Mouse (Mus musculus) Patski (cell line): ENCODE data around the gene Plekha1. TPM values are rescaled to one million over a fixed set of nuclear protein-coding genes. Genes with fewer than 3 reads are reported as not detected.

Experiments
- ATAC-seq: fragments of 100-300 bp; one replicate; pipeline ENCODE4 v1.8.0; 2021
- CTCF ChIA-PET: fragments of 350-600 bp; sonication (Branson Sonifier 250); formaldehyde crosslinking; loops from one replicate; lab custom pipeline; 2022; ENCODE audit warnings: inconsistent platforms; lab: Charles Lee
- POLR2A ChIA-PET: fragments of 350-600 bp; sonication (Branson Sonifier 250); formaldehyde crosslinking; loops from one replicate; lab custom pipeline; 2022; ENCODE audit warnings: antibody characterized with exemption, inconsistent platforms; lab: Charles Lee
- DNase-seq: peaks from one replicate; pipeline ENCODE4 v3.0.0-alpha.2; 2011; ENCODE audit warnings: low read depth, low spot score
- H3K27me3 ChIP-seq: fragments of 371-371 bp; one replicate; pipeline ENCODE4 v1.5.1; 2021
- CTCF ChIP-seq: fragments of 100-300 bp; IDR thresholded peaks from one replicate; pipeline ENCODE4 v1.5.1; 2021
- in situ Hi-C: fragments of 300-500 bp; cut with MboI; formaldehyde crosslinking; loops from 3 replicates; pipeline ENCODE4 v1.11.1; 2018; ENCODE audit warnings: low pct_unique_long_range_greater_than_20kb, mixed read lengths
- polyA plus RNA-seq: library from polyadenylated mRNA; unstranded; gene quantifications from one replicate; pipeline ENCODE4 v1.2.3, GENCODE M21; 2021

The Plekha1 gene
- polyA plus RNA-seq, 1 experiment from 2014 or later, result 90.0 TPM

GRCm38 (mm10) chr7:130935793-130936471 is 70.4 kb downstream of the Plekha1 start, which contains the start of gene Htra1:
TSS of gene Htra1 (plus strand) at chr7:130936111.
- DNase-seq (no peak), ATAC-seq (peak; percentile 3)
- in situ Hi-C loops, result loop anchor here (5.0 kb wide), 1 partner anchor 41 kb away; no protein-coding TSS in a partner anchor
- no peak for TF ChIP-seq CTCF
- POLR2A ChIA-PET, result interaction anchor here (1.8 kb wide), 1 partner anchor 12 kb away, joined by 6 read pairs; no protein-coding TSS in a partner anchor
- CTCF ChIA-PET, result no interaction called here
- H3K27me3 ChIP-seq, result no peaks in the 10 kb centered on the region

DNA sequence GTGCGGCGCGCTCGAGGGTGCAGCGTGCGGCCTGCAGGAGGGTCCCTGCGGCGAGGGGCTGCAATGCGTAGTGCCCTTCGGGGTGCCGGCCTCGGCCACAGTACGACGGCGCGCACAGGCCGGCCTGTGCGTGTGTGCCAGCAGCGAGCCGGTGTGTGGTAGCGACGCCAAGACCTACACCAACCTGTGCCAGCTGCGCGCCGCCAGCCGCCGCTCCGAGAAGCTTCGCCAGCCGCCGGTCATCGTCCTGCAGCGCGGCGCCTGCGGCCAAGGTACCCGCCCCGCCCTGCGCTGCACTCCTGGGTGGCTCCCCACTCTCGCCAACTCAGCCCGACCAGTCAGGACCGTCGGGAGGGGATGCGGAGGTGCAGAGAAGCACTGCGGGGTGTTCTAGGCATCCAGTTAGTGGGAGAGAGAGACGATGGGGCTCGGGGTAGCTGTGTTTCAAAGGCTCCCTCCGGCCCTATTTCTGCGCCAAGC is 71.0 kb downstream of the Plekha1 start:
- POLR2A ChIA-PET, result interaction anchor here (1.2 to 1.8 kb wide), 2 partner anchors 13 to 41 kb away, joined by 3 to 6 read pairs; no protein-coding TSS in a partner anchor
- no peak for TF ChIP-seq CTCF
- no peak for DNase-seq
- peak; percentile 46 for ATAC-seq
- in situ Hi-C loops, result loop anchor here (5.0 kb wide), 1 partner anchor 41 kb away; no protein-coding TSS in a partner anchor
- CTCF ChIA-PET, result interaction anchor here (2.5 kb wide), 1 partner anchor 30 kb away, joined by 11 read pairs; no protein-coding TSS in a partner anchor
- H3K27me3 ChIP-seq, result no peaks in the 10 kb centered on the region

DNA sequence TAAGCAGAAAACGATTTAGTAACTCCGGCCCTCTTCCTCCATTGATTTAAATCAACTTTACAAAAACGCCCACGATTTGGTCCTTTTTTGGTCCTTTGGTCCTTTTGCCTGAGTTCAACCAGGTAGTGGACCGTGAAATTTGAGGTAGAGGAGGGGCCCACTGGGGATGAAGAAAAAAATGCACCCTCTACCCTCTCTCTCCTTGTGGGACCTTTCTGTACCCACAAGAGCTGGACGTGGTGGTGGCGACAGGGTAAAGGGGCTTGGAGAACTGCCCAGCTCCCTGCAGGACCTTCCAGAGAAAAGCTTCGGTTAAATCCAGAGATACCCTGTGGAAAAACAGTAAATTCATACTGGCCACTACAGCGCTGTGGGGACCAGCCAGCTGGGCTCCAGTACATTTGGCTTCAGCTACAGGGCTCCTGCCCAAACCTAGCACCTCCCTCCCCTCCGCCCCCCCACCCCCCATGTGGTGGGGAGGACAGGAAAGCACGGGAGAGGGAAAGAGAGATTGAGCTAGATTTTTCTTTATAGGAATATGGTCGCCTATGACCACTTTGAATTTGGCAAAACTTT is 71.8 kb downstream of the Plekha1 start:
- in situ Hi-C loops, result loop anchor here (5.0 kb wide), 1 partner anchor 40 kb away; no protein-coding TSS in a partner anchor
- ChIA-PET CTCF (interaction anchor here (0.7 to 2.5 kb wide), 5 partner anchors 10 to 175 kb away, joined by 3 to 11 read pairs (median 5); no protein-coding TSS in a partner anchor), POLR2A (interaction anchor here (0.7 to 2.5 kb wide), 8 partner anchors 9 to 105 kb away, joined by 3 to 6 read pairs (median 3); no protein-coding TSS in a partner anchor)
- DNase-seq, result no peak
- ATAC-seq, result no peak
- no peaks in the 10 kb centered on the region for H3K27me3 ChIP-seq
- TF ChIP-seq CTCF, result no peak

GRCm38 (mm10) chr7:130938005-130938404 is 72.4 kb downstream of the Plekha1 start:
- ChIA-PET CTCF (interaction anchor here (0.7 to 2.5 kb wide), 7 partner anchors 9 to 176 kb away, joined by 3 to 11 read pairs (median 3); no protein-coding TSS in a partner anchor), POLR2A (interaction anchor here (0.7 to 2.5 kb wide), 7 partner anchors 8 to 105 kb away, joined by 3 to 6 read pairs (median 3); no protein-coding TSS in a partner anchor)
- in situ Hi-C loops, result loop anchor here (5.0 kb wide), 1 partner anchor 39 kb away; no protein-coding TSS in a partner anchor
- H3K27me3 ChIP-seq, result no peaks in the 10 kb centered on the region
- DNase-seq, result no peak
- no peak for TF ChIP-seq CTCF
- ATAC-seq, result peak; percentile 10

GRCm38 (mm10) chr7:130938896-130939295 is 73.3 kb downstream of the Plekha1 start:
- ATAC-seq (no peak), DNase-seq (no peak)
- ChIA-PET POLR2A (interaction anchor here (0.6 to 2.5 kb wide), 3 partner anchors 29 to 41 kb away, joined by 3 to 6 read pairs (median 4); no protein-coding TSS in a partner anchor), CTCF (interaction anchor here (0.8 to 2.5 kb wide), 6 partner anchors 20 to 115 kb away, joined by 3 to 11 read pairs (median 3); no protein-coding TSS in a partner anchor)
- in situ Hi-C loops, result loop anchor here (5.0 kb wide), 1 partner anchor 38 kb away; no protein-coding TSS in a partner anchor
- H3K27me3 ChIP-seq, result no peaks in the 10 kb centered on the region
- no peak for TF ChIP-seq CTCF

DNA sequence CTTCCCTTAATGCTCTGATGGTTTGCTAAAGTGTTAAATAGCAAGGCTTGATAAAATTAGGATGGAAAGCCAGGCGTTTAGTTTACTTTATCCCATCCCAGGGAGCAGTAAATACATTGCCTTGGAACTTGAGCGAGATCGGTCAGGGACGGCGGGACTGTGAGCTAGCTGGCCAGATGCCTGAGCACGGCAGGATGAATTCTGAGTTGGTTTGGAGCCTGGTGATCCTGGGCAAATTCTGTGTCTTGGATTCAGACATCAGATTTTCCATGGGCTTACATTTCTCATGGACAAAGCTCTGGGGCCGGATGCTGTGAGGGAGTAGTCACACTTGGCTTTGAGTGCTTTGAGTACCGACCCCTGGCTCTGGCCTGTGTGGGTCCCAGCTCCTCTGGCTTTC is 75.2 kb downstream of the Plekha1 start:
- no peak for TF ChIP-seq CTCF
- no peak for ATAC-seq
- DNase-seq, result no peak

DNA sequence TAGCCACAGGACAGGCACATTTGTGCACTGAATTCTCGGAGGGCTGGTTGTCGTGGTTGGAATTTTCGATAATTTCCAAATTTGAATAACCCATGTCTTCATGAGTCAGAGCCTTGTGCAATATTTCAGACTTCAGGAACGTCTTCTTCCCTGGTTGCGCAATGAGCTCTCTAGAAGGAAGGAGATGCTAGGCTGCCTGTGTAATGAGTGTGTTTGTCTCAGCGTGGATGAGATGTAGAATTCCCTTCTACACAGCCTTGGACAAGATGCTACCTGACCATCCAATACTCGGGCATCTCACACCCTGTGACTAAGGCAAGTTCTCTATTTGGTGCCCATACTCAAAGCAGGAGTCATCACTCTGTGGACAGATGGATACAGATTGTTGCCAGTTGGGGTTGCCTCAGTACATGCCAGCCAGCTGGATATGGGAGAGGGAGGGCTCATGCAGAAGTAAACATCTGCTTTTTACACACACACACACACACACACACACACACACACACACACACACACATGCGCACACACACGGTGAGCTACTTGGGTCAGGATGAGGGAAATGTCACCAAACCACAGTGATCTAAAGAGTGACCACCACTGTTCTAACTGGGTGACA is 77.8 kb downstream of the Plekha1 start:
- ATAC-seq (peak; percentile 56), DNase-seq (no peak)
- no peaks in the 10 kb centered on the region for H3K27me3 ChIP-seq
- POLR2A ChIA-PET, result interaction anchor here (1.1 to 1.4 kb wide), 2 partner anchors 34 to 38 kb away, joined by 3 read pairs; no protein-coding TSS in a partner anchor
- in situ Hi-C loops, result no loop called here
- TF ChIP-seq CTCF, result no peak
- CTCF ChIA-PET, result interaction anchor here (1.5 kb wide), 1 partner anchor 18 kb away, joined by 3 read pairs; no protein-coding TSS in a partner anchor

More for the DNA sequence above, 75.2 kb downstream of the Plekha1 start:
- in situ Hi-C loops, result no loop called here
- no peaks in the 10 kb centered on the region for H3K27me3 ChIP-seq
- CTCF ChIA-PET, result no interaction called here
- POLR2A ChIA-PET, result interaction anchor here (0.6 kb wide), 1 partner anchor 386 kb away, joined by 3 read pairs; no protein-coding TSS in a partner anchor

- in situ Hi-C loops, result no loop called here
- H3K27me3 ChIP-seq, result no peaks in the 10 kb centered on the region
- POLR2A ChIA-PET, result interaction anchor here (0.7 to 1.4 kb wide), 2 partner anchors 36 to 615 kb away, joined by 3 read pairs; partner anchors contain the start of gene Bub3
Observed at GRCm38 (mm10) chr7:130944766-130945475, 79.4 kb downstream of the Plekha1 start.

DNA sequence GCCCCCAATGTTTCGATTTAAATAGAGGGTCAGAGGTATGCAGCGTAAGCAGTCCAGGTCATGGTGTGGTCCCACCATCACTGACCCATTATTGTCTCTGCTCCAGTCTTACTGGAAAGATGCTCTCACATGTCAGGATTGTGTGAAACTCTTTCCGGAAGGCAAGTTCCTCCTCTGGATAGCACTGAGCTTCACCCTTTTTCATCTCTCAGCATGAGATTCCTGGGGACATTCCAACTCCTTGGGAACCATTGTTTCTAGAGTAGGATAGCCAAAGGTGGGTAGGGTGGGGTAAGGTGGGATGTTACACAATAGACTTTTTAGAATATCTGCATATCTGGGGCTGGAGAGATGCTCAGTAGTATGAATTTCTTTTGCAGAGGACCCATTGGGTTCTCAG is 80.2 kb downstream of the Plekha1 start:
- in situ Hi-C loops, result no loop called here
- no peaks in the 10 kb centered on the region for H3K27me3 ChIP-seq
- ChIA-PET POLR2A (interaction anchor here (0.9 kb wide), 1 partner anchor 8 kb away, joined by 3 read pairs; no protein-coding TSS in a partner anchor), CTCF (no interaction called here)
- ATAC-seq (no peak), DNase-seq (no peak)
- TF ChIP-seq CTCF, result no peak

More at GRCm38 (mm10) chr7:130944766-130945475, 79.4 kb downstream of the Plekha1 start:
- no peak for DNase-seq
- no peak for ATAC-seq
- CTCF ChIA-PET, result interaction anchor here (1.5 kb wide), 1 partner anchor 17 kb away, joined by 3 read pairs; no protein-coding TSS in a partner anchor
- no peak for TF ChIP-seq CTCF
